In genomic region chr2:71211096-71211495, GRCm38 (mm10) we compare ENCODE assay signal across 8 mouse cellular contexts. TPM values are rescaled to one million over a fixed set of nuclear protein-coding genes. Genes with fewer than 3 reads are reported as not detected.
DNase-seq lines count a peak whose midpoint lies in the region; ATAC-seq and TF ChIP-seq lines count a peak whose summit lies in the region.

No protein-coding gene starts in this region.

- H3K9me3 ChIP-seq in hindbrain, embryonic 13.5 days, result no peaks in the 10 kb centered on the region
- H3K9me3 ChIP-seq in midbrain, embryonic 13.5 days, result no peaks in the 10 kb centered on the region

- peaks cover 12% of the 10 kb centered on the region for H3K36me3 ChIP-seq in hindbrain, embryonic 13.5 days
- peaks cover 14% of the 10 kb centered on the region for H3K36me3 ChIP-seq in midbrain, embryonic 13.5 days

- peaks cover 4% of the 10 kb centered on the region; the same call in 1 of the 2 replicates for H3K27me3 ChIP-seq in hindbrain, embryonic 13.5 days
- H3K27me3 ChIP-seq in midbrain, embryonic 13.5 days, result no peaks in the 10 kb centered on the region

- no peak for TF ChIP-seq CTCF in layer of hippocampus, adult 2 months (conservative IDR thresholded peaks at IDR 0.05)

- 96% methylated on average over 2 of the region's 2 CpGs for WGBS in hindbrain, embryonic 13.5 days
- WGBS in midbrain, embryonic 13.5 days, result 82% methylated on average over 2 of the region's 2 CpGs

- H3K4me2 ChIP-seq in hindbrain, embryonic 13.5 days, result no peak overlapping the region
- no peak overlapping the region for H3K4me2 ChIP-seq in midbrain, embryonic 13.5 days (replicated peaks)

- H3K4me1 ChIP-seq in hindbrain, embryonic 13.5 days (replicated peaks), result peaks cover 17% of the 10 kb centered on the region
- peaks cover 21% of the 10 kb centered on the region for H3K4me1 ChIP-seq in midbrain, embryonic 13.5 days (replicated peaks)

- peak; percentile 15 for DNase-seq in cerebellum, adult 8-10 months
- no peak for DNase-seq in cerebellum, postnatal 4 days (ENCODE audit: low spot score in 2 of 2)
- DNase-seq in layer of hippocampus, adult 2 months (ENCODE audit: low spot score in 2 of 2), result no peak
- DNase-seq in layer of hippocampus, postnatal 25 days (ENCODE audit: extremely low spot score in 1 of 2, low spot score in 1 of 2), result no peak
- DNase-seq in adrenal gland, adult 8-10 months, result no peak
- no peak for DNase-seq in right cerebral cortex, postnatal 14 days

- no peak overlapping the region for H3K9ac ChIP-seq in hindbrain, embryonic 13.5 days
- H3K9ac ChIP-seq in midbrain, embryonic 13.5 days (replicated peaks), result no peak overlapping the region

- H3K4me3 ChIP-seq in layer of hippocampus, adult 2 months, result no peak overlapping the region
- no peak overlapping the region for H3K4me3 ChIP-seq in hindbrain, embryonic 13.5 days
- no peak overlapping the region for H3K4me3 ChIP-seq in midbrain, embryonic 13.5 days (replicated peaks)

- H3K27ac ChIP-seq in layer of hippocampus, adult 2 months, result peak overlapping the region; percentile 94
- H3K27ac ChIP-seq in hindbrain, embryonic 13.5 days, result no peak overlapping the region
- H3K27ac ChIP-seq in midbrain, embryonic 13.5 days, result no peak overlapping the region

- ATAC-seq in hindbrain, embryonic 13.5 days (ENCODE audit: low FRiP score), result peak; percentile 56
- ATAC-seq in midbrain, embryonic 13.5 days, result peak; percentile 47

RNA-seq across cellular contexts. Expression of gene Dync1i2, which starts 0.4 kb away (rescaled TPM):
- total RNA-seq in layer of hippocampus, adult 2 months (2021), result 100 to 1,000 TPM; 135 to 142 TPM
- 100 to 1,000 TPM; 124 to 137 TPM for total RNA-seq in layer of hippocampus, postnatal 25 days (2021)
- 209 and 211 TPM in 2 replicates for polyA plus RNA-seq in hindbrain, embryonic 13.5 days (2015; fragmentation: Nextera tagmentation; extraction: Ambion mirVana)
- 184 and 211 TPM in 2 replicates for polyA plus RNA-seq in midbrain, embryonic 13.5 days (2015; fragmentation: Nextera tagmentation; extraction: Ambion mirVana)
- 10 to 100 TPM; 90.8 to 98.5 (median 95.7) TPM for total RNA-seq in adrenal gland, adult 8-10 months (2022)
